Mouse (Mus musculus): ENCODE measurements around the gene Gpr137.

Gpr137 gene

GRCm38 (mm10) chr19:6941372-6942248 lies 670 bp downstream of the Gpr137 start, which contains the start of gene Bad:
Gene Bad (plus strand): TSS chr19:6941861.
- in situ Hi-C loops (cut with MboI), result no loop called here

GRCm38 (mm10) chr19:6940396-6941351 lies 1.6 kb downstream of the Gpr137 start:
- in situ Hi-C loops (cut with MboI), result no loop called here

GRCm38 (mm10) chr19:6939106-6940002 lies 2.9 kb downstream of the Gpr137 start:
- in situ Hi-C loops (cut with MboI), result no loop called here

- in situ Hi-C loops (cut with MboI), result no loop called here
Measured at GRCm38 (mm10) chr19:6937541-6938465, 4.5 kb downstream of the Gpr137 start.

GRCm38 (mm10) chr19:6936299-6936698 lies 6.0 kb downstream of the Gpr137 start:
- in situ Hi-C loops (cut with MboI), result no loop called here

GRCm38 (mm10) chr19:6934195-6934977 lies 7.9 kb downstream of the Gpr137 start, which contains the start of gene Kcnk4:
Gene Kcnk4 (minus strand): TSS chr19:6934515.
- in situ Hi-C loops (cut with MboI), result no loop called here

- in situ Hi-C loops (cut with MboI), result no loop called here
Measured at GRCm38 (mm10) chr19:6933436-6934194, 8.7 kb downstream of the Gpr137 start.

GRCm38 (mm10) chr19:6933102-6933435 lies 9.2 kb downstream of the Gpr137 start:
- in situ Hi-C loops (cut with MboI), result no loop called here

- in situ Hi-C loops (cut with MboI), result no loop called here
Measured at GRCm38 (mm10) chr19:6932018-6932417, 10.3 kb downstream of the Gpr137 start.

- in situ Hi-C loops (cut with MboI), result no loop called here
Measured at GRCm38 (mm10) chr19:6931002-6931401, 11.3 kb downstream of the Gpr137 start.

GRCm38 (mm10) chr19:6928080-6928479 lies 14.2 kb downstream of the Gpr137 start:
- in situ Hi-C loops (cut with MboI), result no loop called here

GRCm38 (mm10) chr19:6926559-6927255 lies 15.6 kb downstream of the Gpr137 start:
- in situ Hi-C loops (cut with MboI), result no loop called here

GRCm38 (mm10) chr19:6925611-6926329 lies 16.5 kb downstream of the Gpr137 start:
- in situ Hi-C loops (cut with MboI), result no loop called here

- in situ Hi-C loops (cut with MboI), result no loop called here
Measured at GRCm38 (mm10) chr19:6925307-6925573, 17.0 kb downstream of the Gpr137 start, which contains the start of gene Catsperz. Gene Catsperz (minus strand): TSS chr19:6925380.

- in situ Hi-C loops (cut with MboI), result no loop called here
Measured at GRCm38 (mm10) chr19:6924461-6925306, 17.6 kb downstream of the Gpr137 start.

- in situ Hi-C loops (cut with MboI), result no loop called here
Measured at GRCm38 (mm10) chr19:6922901-6923735, 19.2 kb downstream of the Gpr137 start.
